Mouse (Mus musculus): ENCODE data around the gene Slc2a12.

Gene Slc2a12

GRCm38 (mm10) chr10:22660286-22661000 is 15.6 kb downstream of the Slc2a12 start:
- in situ Hi-C loops (cut with MseI, MboI): no loop called here

DNA sequence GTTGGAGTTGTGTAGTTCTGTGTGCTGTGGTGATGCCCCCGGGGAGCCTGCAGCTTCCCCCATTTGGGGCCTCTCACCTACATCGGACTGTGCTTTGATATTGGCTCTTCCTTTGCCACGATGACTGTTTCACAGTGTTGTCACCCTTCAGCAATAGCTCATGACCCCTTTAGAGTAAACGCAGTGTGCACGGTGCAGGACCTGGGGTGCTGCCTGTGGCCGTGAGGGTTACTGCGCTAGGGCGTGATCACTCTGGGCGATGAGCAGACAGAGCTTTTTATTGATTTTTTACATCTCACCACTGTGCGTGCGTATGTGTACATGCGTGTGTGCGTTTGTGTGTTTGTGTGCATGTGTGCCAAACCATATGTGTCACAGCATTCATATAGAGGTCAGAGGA is 23.7 kb downstream of the Slc2a12 start:
- in situ Hi-C loops (cut with MseI, MboI): no loop called here

DNA sequence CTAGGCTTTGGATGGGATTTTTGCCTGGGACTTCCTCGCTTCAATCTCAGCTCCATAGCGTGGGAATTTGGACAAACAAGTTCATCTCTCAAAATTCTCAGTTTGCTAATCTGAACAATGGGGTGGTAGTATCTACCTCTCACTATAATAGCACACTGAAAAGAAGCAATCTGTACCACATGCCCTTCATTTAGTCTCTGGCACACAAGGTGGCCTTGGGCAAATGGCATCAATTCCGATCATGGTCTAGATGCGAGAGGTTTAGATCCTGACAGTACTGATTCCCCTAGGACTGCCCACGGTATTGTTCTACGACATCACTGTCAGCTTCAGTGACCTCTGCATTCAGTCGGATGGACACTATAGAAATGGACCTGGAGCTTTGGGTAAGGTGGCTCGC is 29.4 kb downstream of the Slc2a12 start:
- in situ Hi-C loops (cut with MseI, MboI): no loop called here

- in situ Hi-C loops (cut with MseI, MboI): no loop called here
Measured at GRCm38 (mm10) chr10:22675848-22676630, 31.2 kb downstream of the Slc2a12 start.

GRCm38 (mm10) chr10:22696236-22696635 is 51.4 kb downstream of the Slc2a12 start:
- in situ Hi-C loops (cut with MseI, MboI): no loop called here

DNA sequence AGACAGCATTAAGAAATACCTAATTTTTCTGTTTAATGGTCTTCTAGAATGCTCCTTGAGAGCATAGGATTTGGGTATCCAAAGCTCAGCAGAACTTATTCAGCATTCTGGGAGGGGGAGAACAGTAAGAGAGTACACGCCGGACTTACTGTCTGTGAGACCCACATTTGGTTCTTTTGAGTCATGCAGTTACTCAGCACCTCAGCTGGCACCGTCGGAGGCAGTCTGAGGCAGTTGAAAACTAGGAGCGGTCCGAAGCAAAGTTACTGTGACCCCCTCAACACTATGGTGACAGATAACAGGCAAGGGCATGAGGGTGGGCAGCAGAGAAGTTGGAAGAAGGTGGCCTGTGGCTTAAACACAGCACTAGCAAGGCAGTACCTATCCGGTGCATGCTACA is 52.1 kb downstream of the Slc2a12 start:
- in situ Hi-C loops (cut with MseI, MboI): no loop called here

- in situ Hi-C loops (cut with MseI, MboI): no loop called here
Measured at GRCm38 (mm10) chr10:22698158-22698953, 53.5 kb downstream of the Slc2a12 start.

- in situ Hi-C loops (cut with MseI, MboI): no loop called here
Measured at GRCm38 (mm10) chr10:22699487-22700335, 54.9 kb downstream of the Slc2a12 start.

- in situ Hi-C loops (cut with MseI, MboI): no loop called here
Measured at GRCm38 (mm10) chr10:22700773-22701172, 56.0 kb downstream of the Slc2a12 start.

DNA sequence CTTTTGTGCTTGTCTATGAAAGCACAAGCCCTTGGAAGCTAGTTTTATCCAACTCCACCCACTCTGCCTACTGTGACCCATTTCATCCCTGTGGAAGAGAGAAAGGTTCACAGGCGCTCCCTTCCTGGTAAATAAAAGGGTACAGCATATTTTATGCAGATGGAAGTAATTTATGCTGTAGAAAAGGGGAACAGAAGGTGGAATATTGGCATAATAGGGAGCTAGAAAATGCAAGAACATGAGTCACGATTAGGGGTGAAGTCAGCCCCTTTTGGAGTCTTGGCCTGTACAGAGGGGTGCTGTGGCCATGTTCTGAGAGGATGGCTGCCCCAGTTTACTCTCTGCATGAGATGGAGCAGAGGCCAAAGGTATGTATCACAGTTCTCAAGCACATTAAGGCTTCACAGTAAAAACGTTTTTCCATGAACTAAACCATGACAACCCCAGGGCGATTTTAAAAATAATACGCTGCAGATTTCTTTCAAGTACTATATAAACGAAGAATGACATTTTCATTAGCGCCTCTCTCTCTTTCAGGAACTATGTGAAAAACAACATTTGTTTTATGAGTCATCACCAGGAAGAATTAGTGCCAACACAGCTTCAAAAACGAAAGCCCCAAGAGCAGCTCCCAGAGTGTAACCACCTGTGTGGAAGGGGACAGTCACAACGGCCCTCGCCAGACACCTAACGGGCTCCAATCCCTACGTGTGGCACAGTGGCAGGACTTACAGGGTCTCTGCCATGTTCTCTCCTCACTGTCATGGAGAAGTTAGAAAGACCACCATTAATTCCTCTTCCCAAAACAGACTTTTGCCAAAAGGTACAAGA is 56.9 kb downstream of the Slc2a12 start:
- in situ Hi-C loops (cut with MseI, MboI): no loop called here

DNA sequence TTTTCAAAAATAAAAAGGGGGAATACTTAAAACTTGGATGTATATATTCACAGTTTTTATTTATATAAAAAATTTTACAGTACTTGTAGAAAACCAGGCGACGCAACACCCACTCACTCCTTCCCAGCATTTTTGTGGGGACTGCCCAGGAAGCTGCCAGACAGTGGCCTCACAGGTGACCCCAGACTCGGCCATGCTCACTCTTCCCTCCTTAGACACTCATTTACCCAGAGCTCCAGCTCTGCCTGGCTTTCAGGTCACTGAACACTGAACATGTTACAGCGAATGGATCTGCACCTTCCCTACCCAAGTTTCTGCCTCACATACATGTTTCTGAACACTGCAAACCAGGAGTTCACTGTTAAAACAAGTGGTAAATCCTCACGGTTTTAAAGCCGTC is 59.0 kb downstream of the Slc2a12 start:
- in situ Hi-C loops (cut with MseI, MboI): no loop called here

- in situ Hi-C loops (cut with MseI, MboI): no loop called here
Measured at GRCm38 (mm10) chr10:22708190-22708843, 63.5 kb downstream of the Slc2a12 start.

GRCm38 (mm10) chr10:22710173-22710777 is 65.5 kb downstream of the Slc2a12 start:
- in situ Hi-C loops (cut with MseI, MboI): loop anchor here (10.0 kb wide), 1 partner anchor 95 kb away; no protein-coding TSS in a partner anchor

GRCm38 (mm10) chr10:22712955-22713354 is 68.1 kb downstream of the Slc2a12 start:
- in situ Hi-C loops (cut with MseI, MboI): loop anchor here (10.0 kb wide), 1 partner anchor 98 kb away; no protein-coding TSS in a partner anchor

- in situ Hi-C loops (cut with MseI, MboI): loop anchor here (10.0 kb wide), 1 partner anchor 100 kb away; no protein-coding TSS in a partner anchor
Measured at GRCm38 (mm10) chr10:22714520-22714919, 69.7 kb downstream of the Slc2a12 start.

DNA sequence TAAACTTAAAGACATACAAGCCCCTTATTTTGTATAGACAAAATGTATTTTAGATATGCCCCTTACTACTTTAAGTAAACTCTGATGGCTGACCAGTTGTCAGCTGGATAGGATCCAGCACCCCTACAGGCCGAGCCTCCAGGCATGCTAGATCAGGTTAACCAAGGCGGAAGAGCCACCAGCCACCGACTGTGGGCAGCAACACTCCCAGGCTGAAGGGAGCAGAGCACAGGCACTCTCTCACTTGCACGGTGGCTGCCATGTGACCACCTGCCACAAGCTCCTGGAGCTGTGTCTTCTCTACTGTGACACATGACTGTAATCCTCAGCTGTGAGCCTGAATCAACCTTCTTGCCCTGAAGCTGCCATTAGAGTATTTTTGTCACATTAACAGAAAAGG is 73.7 kb downstream of the Slc2a12 start:
- in situ Hi-C loops (cut with MseI, MboI): loop anchor here (10.0 kb wide), 1 partner anchor 104 kb away; no protein-coding TSS in a partner anchor

- in situ Hi-C loops (cut with MseI, MboI): no loop called here
Measured at GRCm38 (mm10) chr10:22720781-22721529, 76.1 kb downstream of the Slc2a12 start.

DNA sequence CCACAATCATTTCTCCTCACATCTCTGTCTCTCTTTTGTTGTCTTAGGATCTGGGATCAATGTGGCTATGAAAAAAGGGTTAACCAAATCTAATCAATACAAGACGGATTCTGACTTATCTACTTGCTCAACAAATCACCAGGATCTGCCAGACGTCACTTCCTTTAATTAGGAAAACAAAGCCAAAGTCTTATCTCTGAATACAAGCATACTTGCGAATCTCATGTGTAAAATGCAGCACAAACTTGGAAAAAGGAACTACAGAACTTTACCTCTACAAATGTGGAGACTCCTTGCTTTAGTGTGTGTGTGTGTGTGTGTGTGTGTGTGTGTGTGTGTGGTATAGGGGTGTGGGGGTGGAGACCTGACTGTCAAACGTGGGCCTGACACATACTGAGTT is 80.4 kb downstream of the Slc2a12 start:
- in situ Hi-C loops (cut with MseI, MboI): no loop called here

Data from mouse trophoblast stem cell (cell line).